Mouse (Mus musculus): ENCODE measurements around the gene Olfr1386. TPM values are rescaled to one million over a fixed set of nuclear protein-coding genes. Genes with fewer than 3 reads are reported as not detected.
"Not testable (repeated sequence)": the region's sequence is repeated elsewhere in the genome, so short reads cannot be mapped to it uniquely, and the experiment has no call there.

Gene Olfr1386
- not detected in 2 replicates for polyA plus RNA-seq (2012; ENCODE audit: insufficient read depth, low replicate concordance)

GRCm38 (mm10) chr11:49464746-49465145 is at the start of gene Olfr1386:
Gene Olfr1386, plus strand, starts transcription at chr11:49465046.
- not testable (repeated sequence) for H3K4me1 ChIP-seq; H3K9me3 ChIP-seq; H3K36me3 ChIP-seq (replicated peaks; ENCODE audit: low read length); H3K4me3 ChIP-seq (replicated peaks)
- H3K27me3 ChIP-seq (replicated peaks): peaks cover 10% of the 10 kb centered on the region

GRCm38 (mm10) chr11:49422767-49423166 is 42.1 kb upstream of the Olfr1386 start, which contains the start of gene Olfr1389:
Gene Olfr1389, plus strand, starts transcription at chr11:49423067.
- Histone ChIP-seq H3K4me3 (replicated peaks) (no peak within 1 kb of the TSS), H3K27me3 (replicated peaks) (peaks cover 14% of the 10 kb centered on the region), H3K4me1 (no peaks in the 10 kb centered on the region), H3K36me3 (replicated peaks; ENCODE audit: low read length) (no peaks in the 10 kb centered on the region), H3K9me3 (no peaks in the 10 kb centered on the region)
- TF ChIP-seq FLI1 (IDR thresholded peaks at IDR 0.05; ENCODE audit: low read length) (no peak), GATA1 (IDR thresholded peaks at IDR 0.05; ENCODE audit: borderline replicate concordance, low read length) (no peak)

- H3K4me1 ChIP-seq: no peaks in the 10 kb centered on the region
- H3K27me3 ChIP-seq (replicated peaks): peaks cover 19% of the 10 kb centered on the region
- TF ChIP-seq GATA1 (IDR thresholded peaks at IDR 0.05; ENCODE audit: borderline replicate concordance, low read length) (no peak), FLI1 (IDR thresholded peaks at IDR 0.05; ENCODE audit: low read length) (no peak)
- no peaks in the 10 kb centered on the region for H3K36me3 ChIP-seq (replicated peaks; ENCODE audit: low read length)
- no peaks in the 10 kb centered on the region for H3K9me3 ChIP-seq
- no peak overlapping the region for H3K4me3 ChIP-seq (replicated peaks)
Observed at GRCm38 (mm10) chr11:49425257-49425927, 39.5 kb upstream of the Olfr1386 start.

- no peaks in the 10 kb centered on the region for H3K4me1 ChIP-seq
- peaks cover 14% of the 10 kb centered on the region for H3K9me3 ChIP-seq
- H3K27me3 ChIP-seq (replicated peaks): peaks cover 22% of the 10 kb centered on the region
- no peaks in the 10 kb centered on the region for H3K36me3 ChIP-seq (replicated peaks; ENCODE audit: low read length)
- no peak for TF ChIP-seq FLI1 (IDR thresholded peaks at IDR 0.05; ENCODE audit: low read length)
- no peak for TF ChIP-seq GATA1 (IDR thresholded peaks at IDR 0.05; ENCODE audit: borderline replicate concordance, low read length)
- H3K4me3 ChIP-seq (replicated peaks): no peak overlapping the region
Observed at GRCm38 (mm10) chr11:49429641-49430040, 35.2 kb upstream of the Olfr1386 start.

- peaks cover 10% of the 10 kb centered on the region for H3K9me3 ChIP-seq
- H3K36me3 ChIP-seq (replicated peaks; ENCODE audit: low read length): no peaks in the 10 kb centered on the region
- TF ChIP-seq FLI1 (IDR thresholded peaks at IDR 0.05; ENCODE audit: low read length) (no peak), GATA1 (IDR thresholded peaks at IDR 0.05; ENCODE audit: borderline replicate concordance, low read length) (no peak)
- H3K4me3 ChIP-seq (replicated peaks): no peak within 1 kb of the TSS
- H3K4me1 ChIP-seq: no peaks in the 10 kb centered on the region
- no peaks in the 10 kb centered on the region for H3K27me3 ChIP-seq (replicated peaks)
Observed at GRCm38 (mm10) chr11:49436411-49436810, 28.4 kb upstream of the Olfr1386 start, which contains the start of gene Olfr1388. Gene Olfr1388, plus strand, starts transcription at chr11:49436624.

GRCm38 (mm10) chr11:49455043-49455442 is 9.8 kb upstream of the Olfr1386 start, which contains the start of gene Olfr1387:
Gene Olfr1387, plus strand, starts transcription at chr11:49455343.
- TF ChIP-seq FLI1 (IDR thresholded peaks at IDR 0.05; ENCODE audit: low read length) (no peak), GATA1 (IDR thresholded peaks at IDR 0.05; ENCODE audit: borderline replicate concordance, low read length) (no peak)
- H3K27me3 ChIP-seq (replicated peaks): peaks cover 8% of the 10 kb centered on the region
- H3K4me3 ChIP-seq (replicated peaks): no peak within 1 kb of the TSS
- no peaks in the 10 kb centered on the region for H3K36me3 ChIP-seq (replicated peaks; ENCODE audit: low read length)
- no peaks in the 10 kb centered on the region for H3K9me3 ChIP-seq
- H3K4me1 ChIP-seq: no peaks in the 10 kb centered on the region

GRCm38 (mm10) chr11:49485973-49486372 is 21.1 kb downstream of the Olfr1386 start:
- TF ChIP-seq FLI1 (IDR thresholded peaks at IDR 0.05; ENCODE audit: low read length): no peak
- TF ChIP-seq GATA1 (IDR thresholded peaks at IDR 0.05; ENCODE audit: borderline replicate concordance, low read length): no peak
- Histone ChIP-seq H3K4me1 (no peaks in the 10 kb centered on the region), H3K9me3 (no peaks in the 10 kb centered on the region)

GRCm38 (mm10) chr11:49488770-49489169 is 23.9 kb downstream of the Olfr1386 start, which contains the start of gene Olfr1385:
Gene Olfr1385, plus strand, starts transcription at chr11:49489070.
- H3K4me1 ChIP-seq; H3K4me3 ChIP-seq (replicated peaks); H3K27me3 ChIP-seq (replicated peaks); H3K9me3 ChIP-seq; H3K36me3 ChIP-seq (replicated peaks; ENCODE audit: low read length): not testable (repeated sequence)

More at GRCm38 (mm10) chr11:49485973-49486372, 21.1 kb downstream of the Olfr1386 start:
- Histone ChIP-seq H3K36me3 (replicated peaks; ENCODE audit: low read length) (no peaks in the 10 kb centered on the region), H3K4me3 (replicated peaks) (no peak overlapping the region), H3K27me3 (replicated peaks) (peaks cover 6% of the 10 kb centered on the region)

- Histone ChIP-seq H3K27me3 (replicated peaks) (peaks cover 10% of the 10 kb centered on the region), H3K9me3 (no peaks in the 10 kb centered on the region), H3K36me3 (replicated peaks; ENCODE audit: low read length) (no peaks in the 10 kb centered on the region), H3K4me3 (replicated peaks) (no peak overlapping the region), H3K4me1 (no peaks in the 10 kb centered on the region)
- no peak for TF ChIP-seq FLI1 (IDR thresholded peaks at IDR 0.05; ENCODE audit: low read length)
- no peak for TF ChIP-seq GATA1 (IDR thresholded peaks at IDR 0.05; ENCODE audit: borderline replicate concordance, low read length)
Observed at GRCm38 (mm10) chr11:49518086-49518485, 53.2 kb downstream of the Olfr1386 start.

- Histone ChIP-seq H3K27me3 (replicated peaks) (peaks cover 5% of the 10 kb centered on the region), H3K36me3 (replicated peaks; ENCODE audit: low read length) (no peaks in the 10 kb centered on the region), H3K9me3 (no peaks in the 10 kb centered on the region), H3K4me3 (replicated peaks) (no peak within 1 kb of the TSS), H3K4me1 (no peaks in the 10 kb centered on the region)
- no peak for TF ChIP-seq GATA1 (IDR thresholded peaks at IDR 0.05; ENCODE audit: borderline replicate concordance, low read length)
- no peak for TF ChIP-seq FLI1 (IDR thresholded peaks at IDR 0.05; ENCODE audit: low read length)
Observed at GRCm38 (mm10) chr11:49519348-49519747, 54.5 kb downstream of the Olfr1386 start, which contains the start of gene Olfr1383. Gene Olfr1383, plus strand, starts transcription at chr11:49519648.

Other genes with a start within 250 kb of the Olfr1386 start
- 64.1 and 65.8 TPM in 2 replicates for gene Mgat1, start 220.9 kb upstream of the Olfr1386 start, polyA plus RNA-seq (2012; ENCODE audit: insufficient read depth, low replicate concordance)
- not detected in 2 replicates for gene Olfr1393, start 186.7 kb upstream of the Olfr1386 start, polyA plus RNA-seq (2012; ENCODE audit: insufficient read depth, low replicate concordance)
- not detected in 2 replicates for gene Olfr1392, start 179.8 kb upstream of the Olfr1386 start, polyA plus RNA-seq (2012; ENCODE audit: insufficient read depth, low replicate concordance)
- gene Olfr10, start 160.3 kb upstream of the Olfr1386 start, polyA plus RNA-seq (2012; ENCODE audit: insufficient read depth, low replicate concordance): not detected in 2 replicates
- not detected in 2 replicates for gene Olfr1391, start 142.3 kb upstream of the Olfr1386 start, polyA plus RNA-seq (2012; ENCODE audit: insufficient read depth, low replicate concordance)
- gene Olfr1390, start 129.9 kb upstream of the Olfr1386 start, polyA plus RNA-seq (2012; ENCODE audit: insufficient read depth, low replicate concordance): not detected in 2 replicates
- 0.58 TPM in 1 of 2 replicates, not detected in the other for gene Olfr1389, start 42.0 kb upstream of the Olfr1386 start, polyA plus RNA-seq (2012; ENCODE audit: insufficient read depth, low replicate concordance)
- gene Olfr1388, start 28.4 kb upstream of the Olfr1386 start, polyA plus RNA-seq (2012; ENCODE audit: insufficient read depth, low replicate concordance): not detected in 2 replicates
- not detected in 2 replicates for gene Olfr1387, start 9.7 kb upstream of the Olfr1386 start, polyA plus RNA-seq (2012; ENCODE audit: insufficient read depth, low replicate concordance)
- 0.06 TPM in 1 of 2 replicates, not detected in the other for gene Olfr1385, start 24.0 kb downstream of the Olfr1386 start, polyA plus RNA-seq (2012; ENCODE audit: insufficient read depth, low replicate concordance)
- not detected in 2 replicates for gene Olfr1384, start 41.7 kb downstream of the Olfr1386 start, polyA plus RNA-seq (2012; ENCODE audit: insufficient read depth, low replicate concordance)
- not detected in 2 replicates for gene Olfr1383, start 54.6 kb downstream of the Olfr1386 start, polyA plus RNA-seq (2012; ENCODE audit: insufficient read depth, low replicate concordance)
- not detected in 2 replicates for gene Olfr1382, start 63.2 kb downstream of the Olfr1386 start, polyA plus RNA-seq (2012; ENCODE audit: insufficient read depth, low replicate concordance)
- gene Olfr1381, start 78.4 kb downstream of the Olfr1386 start, polyA plus RNA-seq (2012; ENCODE audit: insufficient read depth, low replicate concordance): not detected in 2 replicates
- gene Olfr1380, start 91.8 kb downstream of the Olfr1386 start, polyA plus RNA-seq (2012; ENCODE audit: insufficient read depth, low replicate concordance): not detected in 2 replicates
- gene Flt4, start 144.2 kb downstream of the Olfr1386 start, polyA plus RNA-seq (2012; ENCODE audit: insufficient read depth, low replicate concordance): 0.01 TPM in 1 of 2 replicates, not detected in the other
- gene Scgb3a1, start 198.6 kb downstream of the Olfr1386 start, polyA plus RNA-seq (2012; ENCODE audit: insufficient read depth, low replicate concordance): not detected in 2 replicates
- 2.2 and 3.4 TPM in 2 replicates for gene Cnot6, start 247.7 kb downstream of the Olfr1386 start, polyA plus RNA-seq (2012; ENCODE audit: insufficient read depth, low replicate concordance)

Measured in megakaryocyte, embryonic 14.5 days (primary cell).